Mouse (Mus musculus) lung, embryonic 14.5 days (tissue): ENCODE measurements at regions not wholly inside any gene's neighbourhood (a gene's known extent, or its start where the extent isn't known, plus 50 kb on each side); places are given as distances from the start of the nearest gene placed in this dataset.

ENCODE experiments used
- ATAC-seq: fragments of 200-750 bp; cut with Nextera tagmentation; 2 replicates; pipeline ENCODE4 v1.8.0; 2017; ENCODE audit warnings: mild to moderate bottlenecking, moderate TSS enrichment, moderate library complexity; ENCODE audit not compliant: insufficient read depth
- DNase-seq: peaks from one replicate; pipeline ENCODE4 v3.0.0-alpha.2; 2015
- H3K27ac ChIP-seq: fragments of 300-500 bp; sonication (generic); 2 replicates; pipeline ENCODE4 v1.5.1; 2014; ENCODE audit warnings: low read depth, mild to moderate bottlenecking, moderate library complexity
- H3K27me3 ChIP-seq: fragments of 300-500 bp; sonication (generic); 2 replicates; pipeline ENCODE4 v1.6.1; 2014; ENCODE audit warnings: low read length, control low read depth; ENCODE audit not compliant: insufficient read depth
- H3K36me3 ChIP-seq: fragments of 300-500 bp; sonication (generic); 2 replicates; pipeline ENCODE4 v1.6.1; 2014; ENCODE audit warnings: control low read depth; ENCODE audit not compliant: insufficient read depth
- H3K4me1 ChIP-seq: fragments of 300-500 bp; sonication (generic); 2 replicates; pipeline ENCODE4 v1.6.1; 2014; ENCODE audit warnings: antibody characterized with exemption, control low read depth; ENCODE audit not compliant: insufficient read depth
- H3K4me2 ChIP-seq: fragments of 300-500 bp; sonication (generic); 2 replicates; pipeline ENCODE4 v1.6.1; 2014; ENCODE audit warnings: mild to moderate bottlenecking
- H3K4me3 ChIP-seq: fragments of 300-500 bp; sonication (generic); 2 replicates; pipeline ENCODE4 v1.5.1; 2014; ENCODE audit warnings: low read depth, low read length
- H3K9ac ChIP-seq: fragments of 300-500 bp; sonication (generic); 2 replicates; pipeline ENCODE4 v1.6.1; 2014
- H3K9me3 ChIP-seq: fragments of 300-500 bp; sonication (generic); 2 replicates; pipeline ENCODE4 v1.6.1; 2016; ENCODE audit warnings: low read depth, low read length, control low read depth
- CTCF ChIP-seq: IDR thresholded peaks from 2 replicates; pipeline ENCODE4 v1.5.1; 2016; ENCODE audit warnings: antibody characterized with exemption, low read depth
- WGBS: fragments of 180-500 bp; shearing (Covaris S2); extraction: QIAGEN DNeasy Blood & Tissue Kit; methylation state at CpG from one replicate; pipeline ENCODE4 v1.1.7; 2014; 5-methylcytosine and 5-hydroxymethylcytosine counted together

GRCm38 (mm10) chr2:116979561-116980391 is 101.3 kb downstream of the Tmco5 start:
- ATAC-seq (peak; percentile 35; the same call in 1 of the 2 replicates), DNase-seq (peak; percentile 83)
- Histone ChIP-seq H3K9me3 (no peaks in the 10 kb centered on the region), H3K9ac (no peak overlapping the region), H3K27ac (peak overlapping the region; percentile 88), H3K4me3 (no peak overlapping the region), H3K36me3 (no peaks in the 10 kb centered on the region), H3K4me1 (peaks cover 23% of the 10 kb centered on the region), H3K4me2 (0 out of 2 replicates have a peak overlapping the region, but pooled peaks have one; percentile 4), H3K27me3 (no peaks in the 10 kb centered on the region)
- peak; percentile 25 for TF ChIP-seq CTCF
- 3% methylated on average over 10 of the region's 10 CpGs for WGBS

- ATAC-seq = no peak
- peak; percentile 34 for DNase-seq
- Histone ChIP-seq H3K4me2 (no peak overlapping the region), H3K27me3 (no peaks in the 10 kb centered on the region), H3K36me3 (no peaks in the 10 kb centered on the region), H3K9me3 (no peaks in the 10 kb centered on the region), H3K9ac (no peak overlapping the region), H3K27ac (peak overlapping the region; percentile 88), H3K4me3 (no peak overlapping the region), H3K4me1 (peaks cover 17% of the 10 kb centered on the region)
- 38% methylated on average over 5 of the region's 5 CpGs for WGBS
- TF ChIP-seq CTCF = no peak
Measured at GRCm38 (mm10) chr2:116980692-116981091, 102.2 kb downstream of the Tmco5 start.

- no peak for ATAC-seq
- Histone ChIP-seq H3K27ac (no peak overlapping the region), H3K27me3 (no peaks in the 10 kb centered on the region), H3K4me1 (peaks cover 9% of the 10 kb centered on the region; the same call in 1 of the 2 replicates), H3K4me3 (no peak overlapping the region), H3K9me3 (no peaks in the 10 kb centered on the region), H3K9ac (no peak overlapping the region), H3K36me3 (no peaks in the 10 kb centered on the region), H3K4me2 (no peak overlapping the region)
- no peak for TF ChIP-seq CTCF
- no peak for DNase-seq
- WGBS = 76% methylated on average over 5 of the region's 5 CpGs
Measured at GRCm38 (mm10) chr2:116983351-116983750, 104.9 kb downstream of the Tmco5 start.

- Histone ChIP-seq H3K9me3 (no peaks in the 10 kb centered on the region), H3K27me3 (no peaks in the 10 kb centered on the region), H3K4me1 (peaks cover 9% of the 10 kb centered on the region; the same call in 1 of the 2 replicates), H3K36me3 (no peaks in the 10 kb centered on the region), H3K4me2 (no peak overlapping the region), H3K4me3 (no peak overlapping the region), H3K9ac (no peak overlapping the region), H3K27ac (0 out of 2 replicates have a peak overlapping the region, but pooled peaks have one; percentile 32)
- WGBS = 30% methylated on average over 10 of the region's 10 CpGs
- no peak for TF ChIP-seq CTCF
- DNase-seq = peak; percentile 30
- ATAC-seq = no peak
Measured at GRCm38 (mm10) chr2:116983821-116984351, 105.4 kb downstream of the Tmco5 start.

GRCm38 (mm10) chr2:116984597-116984996 is 106.1 kb downstream of the Tmco5 start:
- ATAC-seq = no peak
- no peaks in the 10 kb centered on the region for H3K27me3 ChIP-seq
- no peak overlapping the region for H3K4me2 ChIP-seq
- no peak for DNase-seq
- no peak for TF ChIP-seq CTCF
- H3K4me1 ChIP-seq = peaks cover 4% of the 10 kb centered on the region; the same call in 1 of the 2 replicates
- no peak overlapping the region for H3K27ac ChIP-seq
- H3K9ac ChIP-seq = no peak overlapping the region
- whole genome bisulfite sequencing = 58% methylated on average over 3 of the region's 3 CpGs
- H3K36me3 ChIP-seq = no peaks in the 10 kb centered on the region
- no peak overlapping the region for H3K4me3 ChIP-seq
- H3K9me3 ChIP-seq = no peaks in the 10 kb centered on the region

- H3K4me3 ChIP-seq = no peak overlapping the region
Measured at GRCm38 (mm10) chr2:116985549-116985948, 107.1 kb downstream of the Tmco5 start.

GRCm38 (mm10) chr2:116988953-116989674 is 110.6 kb downstream of the Tmco5 start:
- WGBS = 89% methylated on average over 8 of the region's 8 CpGs
- ATAC-seq = no peak
- H3K27ac ChIP-seq = no peak overlapping the region

More at GRCm38 (mm10) chr2:116985549-116985948, 107.1 kb downstream of the Tmco5 start:
- Histone ChIP-seq H3K9me3 (no peaks in the 10 kb centered on the region), H3K9ac (no peak overlapping the region), H3K27ac (no peak overlapping the region), H3K27me3 (no peaks in the 10 kb centered on the region), H3K4me2 (no peak overlapping the region), H3K4me1 (no peaks in the 10 kb centered on the region), H3K36me3 (no peaks in the 10 kb centered on the region)
- no peak for DNase-seq
- no peak for TF ChIP-seq CTCF
- ATAC-seq = no peak
- WGBS = 29% methylated on average over 5 of the region's 5 CpGs

More at GRCm38 (mm10) chr2:116988953-116989674, 110.6 kb downstream of the Tmco5 start:
- Histone ChIP-seq H3K27me3 (no peaks in the 10 kb centered on the region), H3K4me2 (no peak overlapping the region), H3K9ac (no peak overlapping the region), H3K4me1 (0 out of 2 replicates have a peak, but pooled peaks cover 2% of the 10 kb centered on the region), H3K4me3 (no peak overlapping the region), H3K36me3 (no peaks in the 10 kb centered on the region), H3K9me3 (no peaks in the 10 kb centered on the region)
- no peak for TF ChIP-seq CTCF
- no peak for DNase-seq
